Mouse (Mus musculus): Measurements from ENCODE around the gene Tmem117.

The Tmem117 gene

GRCm38 (mm10) chr15:94770832-94771578 lies 142.0 kb downstream of the Tmem117 start:
- DNase-seq (ENCODE audit: low read depth, low spot score): no peak

- DNase-seq (ENCODE audit: low read depth, low spot score): no peak
Observed at GRCm38 (mm10) chr15:94771691-94772090, 142.7 kb downstream of the Tmem117 start.

- no peak for DNase-seq (ENCODE audit: low read depth, low spot score)
Observed at GRCm38 (mm10) chr15:94776119-94777069, 147.4 kb downstream of the Tmem117 start.

GRCm38 (mm10) chr15:94781556-94781955 lies 152.5 kb downstream of the Tmem117 start:
- no peak for DNase-seq (ENCODE audit: low read depth, low spot score)

- no peak for DNase-seq (ENCODE audit: low read depth, low spot score)
Observed at GRCm38 (mm10) chr15:94793455-94793854, 164.4 kb downstream of the Tmem117 start.

- DNase-seq (ENCODE audit: low read depth, low spot score): no peak
Observed at GRCm38 (mm10) chr15:94795484-94795883, 166.5 kb downstream of the Tmem117 start.

- DNase-seq (ENCODE audit: low read depth, low spot score): no peak
Observed at GRCm38 (mm10) chr15:94798236-94798635, 169.2 kb downstream of the Tmem117 start.

- no peak for DNase-seq (ENCODE audit: low read depth, low spot score)
Observed at GRCm38 (mm10) chr15:94801462-94801861, 172.4 kb downstream of the Tmem117 start.

GRCm38 (mm10) chr15:94802820-94803219 lies 173.8 kb downstream of the Tmem117 start:
- DNase-seq (ENCODE audit: low read depth, low spot score): no peak

GRCm38 (mm10) chr15:94803624-94804342 lies 174.8 kb downstream of the Tmem117 start:
- no peak for DNase-seq (ENCODE audit: low read depth, low spot score)

- no peak for DNase-seq (ENCODE audit: low read depth, low spot score)
Observed at GRCm38 (mm10) chr15:94806005-94806404, 177.0 kb downstream of the Tmem117 start.

GRCm38 (mm10) chr15:94811550-94811949 lies 182.5 kb downstream of the Tmem117 start:
- no peak for DNase-seq (ENCODE audit: low read depth, low spot score)

- DNase-seq (ENCODE audit: low read depth, low spot score): no peak
Observed at GRCm38 (mm10) chr15:94814213-94815100, 185.4 kb downstream of the Tmem117 start.

GRCm38 (mm10) chr15:94835634-94836033 lies 206.6 kb downstream of the Tmem117 start:
- DNase-seq (ENCODE audit: low read depth, low spot score): no peak

- DNase-seq (ENCODE audit: low read depth, low spot score): no peak
Observed at GRCm38 (mm10) chr15:94838646-94839045, 209.6 kb downstream of the Tmem117 start.

- no peak for DNase-seq (ENCODE audit: low read depth, low spot score)
Observed at GRCm38 (mm10) chr15:94847501-94847900, 218.5 kb downstream of the Tmem117 start.

- no peak for DNase-seq (ENCODE audit: low read depth, low spot score)
Observed at GRCm38 (mm10) chr15:94859641-94860040, 230.6 kb downstream of the Tmem117 start.

- no peak for DNase-seq (ENCODE audit: low read depth, low spot score)
Observed at GRCm38 (mm10) chr15:94861173-94861572, 232.1 kb downstream of the Tmem117 start.

GRCm38 (mm10) chr15:94864134-94864533 lies 235.1 kb downstream of the Tmem117 start:
- DNase-seq (ENCODE audit: low read depth, low spot score): no peak

- DNase-seq (ENCODE audit: low read depth, low spot score): no peak
Observed at GRCm38 (mm10) chr15:94868372-94868771, 239.3 kb downstream of the Tmem117 start.

- no peak for DNase-seq (ENCODE audit: low read depth, low spot score)
Observed at GRCm38 (mm10) chr15:94885026-94885425, 256.0 kb downstream of the Tmem117 start.
